Mouse (Mus musculus) retina, postnatal 1 day (tissue): ENCODE measurements around the gene Defb11.
"Not testable (repeated sequence)": the region's sequence is repeated elsewhere in the genome, so short reads cannot be mapped to it uniquely, and the experiment has no call there.

Experiments used
- DNase-seq: peaks from one replicate; pipeline ENCODE4 v3.0.0-alpha.2; 2012

Gene Defb11

DNA sequence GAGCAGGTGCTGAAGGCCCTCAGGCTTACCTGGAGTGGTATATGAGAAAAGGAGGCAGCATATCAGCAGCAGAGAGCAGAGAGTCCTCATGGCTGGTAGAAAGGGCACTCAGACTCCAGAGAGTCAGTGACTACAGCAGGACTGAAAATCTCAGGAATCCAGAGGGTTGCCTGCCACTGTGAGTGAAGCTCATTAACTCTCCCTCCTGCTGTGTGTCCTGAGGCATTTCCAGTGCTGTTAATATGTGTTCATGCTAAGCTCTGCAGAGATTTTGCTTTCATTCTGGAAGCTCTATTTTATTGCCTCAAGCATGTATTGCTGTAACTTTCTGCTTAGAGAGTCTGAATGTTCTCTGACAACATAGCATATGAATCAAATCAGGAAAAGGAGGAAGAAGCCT is at the start of gene Defb11:
Gene Defb11, minus strand, starts transcription at position 123 of the 400 bp plus-strand sequence.
- DNase-seq, result peak; percentile 78

DNA sequence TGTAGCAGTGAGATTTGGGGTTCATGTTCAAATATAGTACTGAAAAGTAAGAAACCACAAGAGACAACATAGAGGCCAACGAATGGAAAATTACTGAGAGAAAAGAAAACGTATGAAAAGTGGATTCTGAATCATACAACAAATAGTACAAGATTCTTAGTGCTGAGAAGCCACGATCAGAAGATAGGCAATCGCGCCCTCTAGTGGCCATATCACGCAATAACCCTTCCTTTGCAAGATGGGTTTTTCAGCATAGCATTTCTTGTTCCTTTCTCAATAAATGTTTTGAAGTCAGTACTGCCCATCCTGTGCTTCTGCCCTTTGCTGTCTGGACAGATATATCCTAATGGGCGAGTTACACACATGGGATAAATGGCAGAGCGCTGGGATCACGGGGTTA is 49.1 kb upstream of the Defb11 start:
- DNase-seq, result peak; percentile 63

DNA sequence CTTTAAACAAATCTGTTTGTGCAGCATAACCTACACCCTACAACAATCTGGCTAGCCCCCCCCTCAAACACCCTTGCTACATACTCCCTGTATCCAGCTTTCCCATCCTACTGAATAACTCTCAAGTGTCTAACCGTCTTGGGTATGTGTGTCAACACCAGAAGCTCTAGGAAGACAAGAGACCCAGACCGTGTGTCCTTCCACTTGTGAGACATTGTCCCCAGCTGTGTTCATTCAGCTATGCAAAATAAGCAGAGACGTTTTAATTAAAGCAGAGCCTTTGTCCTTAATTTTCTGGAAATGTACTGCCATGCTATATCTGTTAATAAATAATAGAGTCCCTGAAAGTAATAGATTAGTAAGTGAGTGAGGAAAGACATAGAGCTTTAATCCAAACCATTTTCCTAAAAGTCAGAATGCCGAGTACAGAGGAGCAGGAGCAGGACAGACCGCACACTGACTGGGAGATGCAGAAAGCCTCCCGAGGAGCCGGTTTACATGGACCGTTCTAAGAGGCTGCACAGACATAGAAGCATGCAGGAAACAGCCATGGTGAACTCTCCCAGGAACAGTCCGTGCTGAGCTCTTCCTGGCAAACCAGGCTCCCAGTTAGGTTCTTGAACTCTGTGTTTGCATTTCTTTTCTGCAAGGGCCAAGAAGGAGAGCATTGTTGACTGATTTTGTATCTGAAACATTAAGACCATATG is 41.3 kb upstream of the Defb11 start:
- DNase-seq, result peak; percentile 72

DNA sequence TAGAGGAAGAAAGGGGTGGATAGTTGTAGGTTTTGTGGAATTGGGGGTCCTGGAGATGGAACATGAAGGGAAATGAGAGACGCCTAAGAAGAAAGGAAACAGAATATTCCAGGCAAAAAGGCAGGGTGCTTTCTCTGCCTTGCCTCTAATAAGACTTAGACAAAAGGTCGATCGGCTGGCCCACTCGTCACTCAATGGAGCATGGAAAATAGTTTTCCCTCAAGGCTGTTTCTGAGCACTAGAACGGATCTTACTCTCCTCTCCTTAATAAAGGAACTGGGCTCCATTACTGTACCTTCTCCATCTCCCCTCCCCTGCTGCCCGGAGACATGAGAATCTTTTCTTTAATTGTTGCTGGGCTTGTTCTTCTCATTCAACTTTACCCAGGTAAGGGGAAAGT is 40.2 kb upstream of the Defb11 start, which contains the start of gene Defb13:
Gene Defb13, plus strand, starts transcription at position 301 of the 400 bp plus-strand sequence.
- DNase-seq, result peak; percentile 17

DNA sequence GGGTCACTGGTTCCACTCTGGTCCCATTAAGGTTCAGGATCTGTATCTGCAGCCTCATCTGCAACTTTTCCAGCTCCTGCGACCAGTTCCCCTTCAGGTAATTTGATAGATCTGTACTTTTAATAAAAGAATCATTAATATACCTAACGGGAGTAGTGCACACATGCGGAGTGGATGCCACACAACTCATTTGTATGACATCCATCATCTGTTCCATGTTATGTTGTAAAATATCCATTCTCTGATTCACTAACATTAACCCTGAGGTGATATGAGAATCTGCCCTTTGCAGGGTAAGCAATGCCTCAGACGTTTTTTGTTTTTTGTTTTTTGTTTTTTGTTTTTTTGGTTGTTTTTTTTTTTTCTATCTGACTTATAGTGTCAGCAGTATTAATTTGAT is 31.8 kb upstream of the Defb11 start, which contains the start of gene Defb35:
Gene Defb35, plus strand, starts transcription at position 301 of the 400 bp plus-strand sequence.
- DNase-seq, result not testable (repeated sequence)

DNA sequence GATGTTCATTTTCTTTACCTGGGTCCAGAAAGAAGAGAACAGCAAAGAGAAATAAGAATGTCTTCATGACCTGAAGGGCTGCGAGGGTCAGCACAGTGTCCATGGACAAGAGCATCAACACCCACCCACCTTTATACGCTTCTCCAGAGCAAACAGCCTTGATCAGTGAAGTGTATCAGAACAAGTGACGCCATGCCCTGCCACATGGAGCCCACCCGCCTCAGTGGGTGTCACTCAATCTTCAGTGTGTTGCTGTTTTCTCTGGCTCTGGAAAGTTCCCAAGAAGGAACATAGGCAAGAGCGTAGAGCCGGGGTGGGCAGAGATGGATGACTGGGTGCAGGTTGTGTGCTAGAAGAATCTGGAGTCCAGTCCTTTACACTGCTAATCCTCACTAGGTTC is 26.4 kb upstream of the Defb11 start, which contains the start of gene Defb15:
Gene Defb15, minus strand, starts transcription at position 101 of the 400 bp plus-strand sequence.
- no peak for DNase-seq

DNA sequence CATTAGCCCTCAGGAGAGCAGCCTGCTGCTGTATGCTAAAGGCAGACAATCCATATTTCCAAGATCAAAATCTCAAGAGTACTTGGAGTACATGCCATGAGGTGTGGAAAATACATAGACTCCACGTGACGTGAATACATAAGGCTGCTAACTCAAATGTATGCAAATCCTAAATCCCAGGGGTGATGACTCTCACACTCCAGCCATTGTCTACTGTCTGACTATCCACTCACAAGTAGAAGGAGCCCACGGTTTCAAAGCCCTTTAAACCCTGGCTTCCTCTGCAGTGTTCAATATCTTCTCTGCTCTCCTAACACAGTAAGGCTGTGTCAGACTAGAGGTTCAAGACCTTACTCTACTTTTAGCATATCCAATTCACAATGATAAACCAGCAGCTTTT is 24.5 kb upstream of the Defb11 start:
- DNase-seq, result not testable (repeated sequence)

DNA sequence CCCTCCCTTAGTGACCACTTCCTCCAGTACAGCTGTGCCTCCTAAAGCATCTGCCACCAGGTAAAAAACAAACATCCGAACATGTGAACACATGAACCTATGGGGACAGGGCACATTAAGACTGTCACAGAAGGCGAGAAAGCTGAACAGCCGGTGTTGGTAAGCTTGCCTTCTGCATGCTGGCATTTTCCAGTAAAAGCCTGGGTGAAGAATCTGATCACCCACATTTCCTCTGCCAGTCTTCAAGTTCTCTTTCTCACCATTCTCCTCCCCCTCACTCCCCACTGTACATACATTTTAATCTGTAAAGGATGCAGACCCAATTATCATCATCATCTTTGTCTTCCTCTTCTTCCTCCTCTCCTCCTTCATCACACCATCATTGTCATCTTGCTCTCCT is 9.4 kb upstream of the Defb11 start:
- DNase-seq, result no peak

DNA sequence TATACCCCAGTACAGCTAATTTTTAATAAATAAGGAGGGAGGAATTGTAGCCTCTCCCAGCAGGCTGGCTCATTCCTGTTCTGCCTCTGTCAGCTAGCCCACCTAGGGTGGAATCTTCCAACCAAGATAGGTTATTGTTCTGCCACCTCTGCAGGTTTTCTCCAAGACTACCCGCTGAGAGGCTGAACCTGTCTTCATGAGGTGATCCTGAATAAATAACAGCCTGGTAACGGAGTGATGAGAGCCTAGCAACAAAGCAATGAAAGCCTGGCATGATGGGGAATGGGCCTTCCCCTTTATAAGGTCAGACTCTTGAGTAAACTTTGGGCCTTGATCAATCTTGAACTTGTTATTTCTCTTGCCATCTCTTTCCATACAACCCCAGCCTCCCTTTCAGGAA is 6.3 kb upstream of the Defb11 start:
- DNase-seq, result no peak

DNA sequence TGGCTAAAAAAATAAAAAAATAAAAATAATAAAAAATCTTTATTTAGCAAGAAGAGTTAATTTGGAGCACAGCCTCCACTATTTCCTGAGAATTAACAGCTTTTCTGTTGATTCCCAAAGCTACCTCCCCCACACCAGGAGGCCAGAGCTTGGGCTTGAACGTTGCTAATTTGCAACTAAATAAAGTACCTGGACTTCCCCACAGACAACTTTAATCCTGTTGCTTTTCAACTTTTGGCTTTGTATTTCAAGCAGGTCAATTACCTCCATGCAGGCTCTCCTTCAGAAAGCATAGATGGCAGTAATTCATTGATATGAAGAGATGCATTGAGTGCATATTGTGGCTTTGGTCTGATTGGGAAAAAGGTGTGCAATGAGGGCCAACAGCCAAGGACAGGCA is 5.7 kb upstream of the Defb11 start:
- no peak for DNase-seq

DNA sequence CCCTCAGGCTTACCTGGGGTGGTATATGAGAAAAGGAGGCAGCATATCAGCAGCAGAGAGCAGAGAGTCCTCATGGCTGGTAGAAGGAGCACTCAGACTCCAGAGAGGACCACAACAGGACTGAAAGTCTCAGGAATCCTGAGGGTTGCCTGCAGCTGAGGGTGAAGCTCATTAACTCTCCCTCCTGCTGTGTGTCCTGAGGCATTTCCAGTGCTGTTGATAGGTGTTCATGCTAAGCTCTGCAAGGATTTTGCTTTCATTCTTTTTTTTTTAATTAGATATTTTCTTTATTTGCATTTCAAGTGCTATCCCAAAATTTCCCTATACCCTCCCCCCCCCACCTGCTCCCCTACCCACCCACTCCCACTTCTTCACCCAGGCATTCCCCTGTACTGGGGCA is 20.9 kb downstream of the Defb11 start, which contains the start of gene Defb9:
Gene Defb9, minus strand, starts transcription at position 101 of the 400 bp plus-strand sequence.
- peak; percentile 15 for DNase-seq

DNA sequence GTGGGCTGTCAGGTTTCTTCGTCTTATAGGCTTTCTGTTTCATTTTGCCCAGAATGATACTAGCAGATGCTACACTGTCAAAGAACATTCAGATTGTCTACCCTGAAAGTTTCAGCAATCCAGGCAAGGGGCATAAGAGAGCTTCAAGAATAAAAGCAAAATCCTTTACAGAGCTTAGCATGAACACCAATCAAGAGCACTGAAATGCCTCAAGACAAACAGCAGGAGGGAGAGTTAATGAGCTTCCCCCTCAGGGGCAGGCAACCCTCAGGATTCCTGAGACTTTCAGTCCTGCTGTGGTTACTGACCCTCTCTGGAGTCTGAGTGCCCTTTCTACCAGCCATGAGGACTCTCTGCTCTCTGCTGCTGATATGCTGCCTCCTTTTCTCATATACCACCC is 47.6 kb downstream of the Defb11 start, which contains the start of gene Defb10:
Gene Defb10, plus strand, starts transcription at position 316 of the 400 bp plus-strand sequence.
- DNase-seq, result peak; percentile 57
